Mouse (Mus musculus): ENCODE data around the gene Ctnna3.

DNA sequence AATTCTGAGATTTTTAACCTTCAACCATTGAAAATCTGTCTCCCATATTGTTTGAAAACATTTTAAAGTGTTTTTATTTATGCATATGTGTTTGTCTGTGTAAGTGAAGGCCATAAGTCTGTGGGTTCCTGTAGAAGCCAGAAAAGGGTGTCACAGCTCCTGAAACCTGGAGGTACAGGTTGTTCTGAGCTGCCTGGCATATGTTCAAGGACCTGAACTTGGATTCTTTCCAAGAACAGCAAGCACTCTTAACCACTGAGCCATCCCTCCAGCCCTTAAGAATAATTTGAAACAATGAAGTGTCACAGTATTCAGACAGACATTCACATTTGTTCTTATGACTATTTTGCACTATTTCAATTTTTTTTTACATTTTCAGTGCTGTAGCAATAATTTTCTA, 1528.5 kb downstream of the Ctnna3 start:
- TF ChIP-seq CTCF (IDR thresholded peaks at IDR 0.05; ENCODE audit: extremely low read depth, insufficient read depth, low read length) (no peak), POLR2A (IDR thresholded peaks at IDR 0.05; ENCODE audit: extremely low read depth, insufficient read depth, low read length) (no peak)
